ENCODE assay signal across 20 mouse cellular contexts in the genomic region with DNA sequence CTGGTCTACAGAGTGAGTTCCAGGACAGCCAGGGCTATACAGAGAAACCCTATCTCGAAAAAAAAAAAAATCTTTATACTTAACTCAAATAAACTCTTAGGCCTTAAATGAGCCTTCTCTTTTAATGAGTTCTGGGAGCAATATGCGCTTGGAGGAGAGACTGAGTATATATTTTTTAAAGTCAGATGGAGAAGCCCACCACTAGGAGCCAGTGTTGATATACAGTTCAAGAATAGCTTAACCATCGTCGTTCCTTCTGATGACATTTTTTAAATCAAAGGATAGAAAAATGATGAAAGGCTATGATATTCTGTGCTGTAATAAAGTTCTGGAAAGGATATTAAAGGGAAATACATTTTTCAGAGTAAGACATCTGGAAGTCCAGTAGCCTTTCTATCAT. TPM values are rescaled to one million over a fixed set of nuclear protein-coding genes. Genes with fewer than 3 reads are reported as not detected.
DNase-seq lines count a peak whose midpoint lies in the region; ATAC-seq and TF ChIP-seq lines count a peak whose summit lies in the region.
"Had no signal": no experiment of that assay in that cellular context is flagged by ENCODE, and none has a peak within 500 bp of the region (broad histone marks: within the 10 kb centered on the region; RNA-seq: fewer than 3 reads in every experiment).

No protein-coding gene starts in this region.

- no peak overlapping the region for H3K9ac ChIP-seq in heart, postnatal 0 days (replicated peaks; ENCODE audit: low read depth, low read length)
- no peak overlapping the region for H3K9ac ChIP-seq in CH12.LX (ENCODE audit: insufficient read depth, low read depth)
- H3K9ac ChIP-seq: embryonic facial prominence, embryonic 13.5 days; heart, embryonic 13.5 days had no signal

- TF ChIP-seq RAD21 in CH12.LX (IDR thresholded peaks at IDR 0.05; ENCODE audit: low read depth, low read length): peak; percentile 28

- H3K79me2 ChIP-seq in CH12.LX (replicated peaks; ENCODE audit: control insufficient read depth, extremely low read depth, insufficient read depth, poor library complexity, severe bottlenecking): no peaks in the 10 kb centered on the region

- no peak for TF ChIP-seq POLR2A in CH12.LX (IDR thresholded peaks at IDR 0.05; ENCODE audit: low read depth, low read length)
- TF ChIP-seq POLR2A in brain, embryonic 14.5 days (IDR thresholded peaks at IDR 0.05; ENCODE audit: borderline replicate concordance, extremely low read depth, insufficient read depth, insufficient read length, poor library complexity, severe bottlenecking): no peak

- no peaks in the 10 kb centered on the region for H3K27me3 ChIP-seq in heart, postnatal 0 days (ENCODE audit: control insufficient read depth, insufficient read depth, low read length)
- H3K27me3 ChIP-seq in CH12.LX (replicated peaks): no peaks in the 10 kb centered on the region
- H3K27me3 ChIP-seq: embryonic facial prominence, embryonic 13.5 days; heart, embryonic 13.5 days had no signal

- no peak overlapping the region for H3K27ac ChIP-seq in heart, postnatal 0 days (ENCODE audit: low read depth)
- H3K27ac ChIP-seq in CH12.LX (ENCODE audit: insufficient read depth, low read depth): no peak overlapping the region
- H3K27ac ChIP-seq: gastrocnemius, adult 2 months; heart, embryonic 13.5 days had no signal

- no peak overlapping the region for H3K4me2 ChIP-seq in heart, postnatal 0 days (ENCODE audit: low read depth, low read length)
- H3K4me2 ChIP-seq in CH12.LX (ENCODE audit: insufficient read depth, low read depth, poor library complexity, severe bottlenecking): no peak overlapping the region
- H3K4me2 ChIP-seq: embryonic facial prominence, embryonic 13.5 days; heart, embryonic 13.5 days had no signal

- no peaks in the 10 kb centered on the region for H3K9me3 ChIP-seq in heart, postnatal 0 days (replicated peaks; ENCODE audit: control insufficient read depth, low read length)
- H3K9me3 ChIP-seq in CH12.LX (replicated peaks; ENCODE audit: low read length): no peaks in the 10 kb centered on the region
- H3K9me3 ChIP-seq: embryonic facial prominence, embryonic 13.5 days had no signal

- 64% methylated on average over 4 of the region's 4 CpGs for WGBS in heart, postnatal 0 days

- no peak for ATAC-seq in heart, postnatal 0 days (ENCODE audit: insufficient read depth, low read depth)
- ATAC-seq: activated CD4-positive, CD25-positive, alpha-beta regulatory T cell, adult 4 months had no signal

- no peak overlapping the region for H3K4me3 ChIP-seq in heart, postnatal 0 days (ENCODE audit: low read depth, low read length)
- H3K4me3 ChIP-seq in CH12.LX (replicated peaks in 1 of 3; ENCODE audit: low read depth in 2 of 3, low read length in 2 of 3, poor library complexity in 1 of 3): no peak overlapping the region
- H3K4me3 ChIP-seq: embryonic facial prominence, embryonic 13.5 days; gastrocnemius, adult 2 months; heart, embryonic 13.5 days had no signal

- no peaks in the 10 kb centered on the region for H3K4me1 ChIP-seq in heart, postnatal 0 days (ENCODE audit: control insufficient read depth, insufficient read depth)
- H3K4me1 ChIP-seq in CH12.LX (ENCODE audit: control insufficient read depth in 1 of 2, insufficient read depth in 2 of 2): no peaks in the 10 kb centered on the region

- in situ Hi-C loops in CH12.LX (cut with MboI; ENCODE audit: low pct_ligation_motif_present, low pct_unique_long_range_greater_than_20kb, low sequenced_read_pairs): loop anchor here (25.0 kb wide), 2 partner anchors 276 to 851 kb away; no protein-coding TSS in a partner anchor

- TF ChIP-seq EP300 in heart, postnatal 0 days (IDR thresholded peaks at IDR 0.05; ENCODE audit: low read depth): no peak
- no peak for TF ChIP-seq EP300 in CH12.LX (IDR thresholded peaks at IDR 0.05; ENCODE audit: low read length)

- no peak for DNase-seq in heart, postnatal 0 days (ENCODE audit: low spot score)
- no peak for DNase-seq in heart, postnatal 14 days
- DNase-seq in left cerebral cortex, postnatal 14 days (ENCODE audit: low spot score in 2 of 2): peak; percentile 8 to 36
- DNase-seq in left cerebral cortex, postnatal 4 days: no peak
- no peak for DNase-seq in CH12.LX (ENCODE audit: extremely low read depth)
- DNase-seq in brain, embryonic 14.5 days (ENCODE audit: low read depth): peak; percentile 25
- DNase-seq in cerebellum, adult 9-10 months: no peak
- DNase-seq: cerebellum, adult 11-12 months; gastrocnemius, adult 2 months; liver; lung, postnatal 36 days; right cerebral cortex, postnatal 4 days had no signal

- TF ChIP-seq CTCF in heart, postnatal 0 days (IDR thresholded peaks at IDR 0.05; ENCODE audit: low read depth): peak; percentile 5; the same call in 1 of the 2 replicates
- TF ChIP-seq CTCF in CH12.LX (conservative IDR thresholded peaks at IDR 0.05 in 1 of 2, IDR thresholded peaks at IDR 0.05 in 1 of 2; ENCODE audit: low read depth in 2 of 2, low read length in 2 of 2): peak in 1 of 2 experiments; percentile 31; a peak in 2 of 4 replicates
- no peak for TF ChIP-seq CTCF in brain, embryonic 14.5 days (IDR thresholded peaks at IDR 0.05; ENCODE audit: borderline replicate concordance, extremely low read depth, insufficient read depth, insufficient read length)

- intact Hi-C loops in heart, postnatal 14 days (cut with DNase I): loop anchor here (2.0 to 10.0 kb wide), 5 partner anchors 105 to 861 kb away; partner anchors contain the start of gene Jmy
- intact Hi-C loops in left cerebral cortex, postnatal 14 days (cut with DNase I): loop anchor here (2.0 to 5.0 kb wide), 4 partner anchors 105 to 861 kb away; partner anchors contain the start of gene Jmy
- intact Hi-C loops in left cerebral cortex, postnatal 4 days (cut with DNase I): loop anchor here (5.0 to 10.0 kb wide), 3 partner anchors 109 to 859 kb away; no protein-coding TSS in a partner anchor

- no peaks in the 10 kb centered on the region for H3K36me3 ChIP-seq in heart, postnatal 0 days (replicated peaks; ENCODE audit: control insufficient read depth, insufficient read depth, low read length)
- no peaks in the 10 kb centered on the region for H3K36me3 ChIP-seq in CH12.LX (replicated peaks in 1 of 2; ENCODE audit: control insufficient read depth in 1 of 2, insufficient read depth in 1 of 2, low read length in 1 of 2)
- H3K36me3 ChIP-seq: embryonic facial prominence, embryonic 13.5 days; heart, embryonic 13.5 days had no signal

- dilution Hi-C loops in CH12.LX (cut with MboI; ENCODE audit: extremely low pct_ligation_motif_present, extremely low pct_unique_long_range_greater_than_20kb, low sequenced_read_pairs): no loop called here

TF ChIP-seq in CH12.LX, 34 proteins besides CTCF, POLR2A, EP300 and RAD21:
- TF ChIP-seq MAZ (IDR thresholded peaks at IDR 0.05; ENCODE audit: low read depth, low read length): no peak
- TF ChIP-seq SMC3 (IDR thresholded peaks at IDR 0.05; ENCODE audit: low read depth, low read length): peak; percentile 12; the same call in 1 of the 2 replicates

RNA-seq across cellular contexts. Expression of gene Bhmt, which starts 24.0 kb away (rescaled TPM):
- total RNA-seq in heart, postnatal 0 days (2014; rRNA removed; ENCODE audit: low replicate concordance): not detected in 2 replicates
- polyA plus RNA-seq in heart, postnatal 0 days (2015; fragmentation: Nextera tagmentation; extraction: Ambion mirVana): 0.15 TPM in 1 of 2 replicates, not detected in the other
- not detected for total RNA-seq in heart, postnatal 14 days (2021)
- under 1 TPM in 1 of 2 experiments, not detected in 1; 0.17 TPM for total RNA-seq in left cerebral cortex, postnatal 14 days (2021)
- not detected for total RNA-seq in left cerebral cortex, postnatal 4 days (2021)
- total RNA-seq in CH12.LX (2012; rRNA removed) (not detected in 2 replicates), CH12.LX (2014; rRNA removed) (not detected in 2 replicates)
- polyA plus RNA-seq in CH12.LX (2012; ENCODE audit: insufficient read length, low read depth): not detected in 2 replicates
- 0.09 and 0.31 TPM in 2 replicates for polyA plus RNA-seq in brain, embryonic 14.5 days (2012; rRNA removed)
- total RNA-seq: gastrocnemius, adult 2 months; layer of hippocampus, postnatal 10 days; left cerebral cortex, postnatal 10 days; megakaryocyte-erythroid progenitor cell, adult 5-6 weeks; monocyte, adult 5-6 weeks had no signal
- polyA plus RNA-seq: embryonic facial prominence, embryonic 13.5 days; neural tube, embryonic 11.5 days had no signal

Comparison
In these comparisons a context has a peak if more than half of its experiments do, and no peak if none do; other contexts are left out.
1. DNase-seq: peak in left cerebral cortex, postnatal 14 days (2 of 2) and brain, embryonic 14.5 days (single experiment); none in heart, postnatal 0 days (single experiment), heart, postnatal 14 days (0 of 2), left cerebral cortex, postnatal 4 days (single experiment), CH12.LX (single experiment) and cerebellum, adult 9-10 months (single experiment).